Mouse (Mus musculus) fibroblast of lung, adult 2 months (primary cell): ENCODE data around the gene Foxc1.

Source experiments
- DNase-seq: peaks from one replicate; pipeline ENCODE4 v3.0.0-alpha.2; 2011; ENCODE audit warnings: low read depth

The Foxc1 gene

GRCm38 (mm10) chr13:31805831-31806427 lies 504 bp upstream of the Foxc1 start:
- DNase-seq, result no peak

GRCm38 (mm10) chr13:31806890-31807735 lies 680 bp downstream of the Foxc1 start:
- no peak for DNase-seq

GRCm38 (mm10) chr13:31807736-31808115 lies 1.3 kb downstream of the Foxc1 start:
- DNase-seq, result no peak

DNA sequence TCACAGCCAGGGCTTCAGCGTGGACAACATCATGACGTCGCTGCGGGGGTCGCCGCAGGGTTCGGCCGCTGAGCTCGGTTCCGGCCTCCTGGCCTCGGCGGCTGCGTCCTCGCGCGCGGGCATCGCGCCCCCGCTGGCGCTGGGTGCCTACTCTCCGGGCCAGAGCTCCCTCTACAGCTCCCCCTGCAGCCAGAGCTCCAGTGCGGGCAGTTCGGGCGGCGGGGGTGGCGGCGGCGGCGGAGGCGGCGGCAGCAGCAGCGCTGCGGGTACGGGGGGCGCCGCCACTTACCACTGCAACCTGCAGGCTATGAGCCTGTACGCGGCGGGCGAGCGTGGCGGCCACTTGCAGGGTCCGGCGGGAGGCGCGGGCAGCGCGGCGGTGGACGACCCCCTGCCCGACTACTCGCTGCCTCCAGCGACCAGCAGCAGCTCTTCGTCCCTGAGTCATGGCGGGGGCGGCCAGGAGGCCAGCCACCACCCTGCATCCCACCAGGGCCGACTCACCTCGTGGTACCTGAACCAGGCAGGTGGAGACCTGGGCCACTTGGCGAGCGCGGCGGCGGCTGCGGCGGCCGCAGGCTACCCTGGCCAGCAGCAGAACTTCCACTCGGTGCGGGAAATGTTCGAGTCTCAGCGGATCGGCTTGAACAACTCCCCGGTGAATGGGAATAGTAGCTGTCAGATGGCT lies 1.8 kb downstream of the Foxc1 start:
- no peak for DNase-seq

GRCm38 (mm10) chr13:31808804-31809420 lies 2.5 kb downstream of the Foxc1 start:
- no peak for DNase-seq

- no peak for DNase-seq
These were observed 3.3 kb downstream of the Foxc1 start for GRCm38 (mm10) chr13:31809701-31810100.

DNA sequence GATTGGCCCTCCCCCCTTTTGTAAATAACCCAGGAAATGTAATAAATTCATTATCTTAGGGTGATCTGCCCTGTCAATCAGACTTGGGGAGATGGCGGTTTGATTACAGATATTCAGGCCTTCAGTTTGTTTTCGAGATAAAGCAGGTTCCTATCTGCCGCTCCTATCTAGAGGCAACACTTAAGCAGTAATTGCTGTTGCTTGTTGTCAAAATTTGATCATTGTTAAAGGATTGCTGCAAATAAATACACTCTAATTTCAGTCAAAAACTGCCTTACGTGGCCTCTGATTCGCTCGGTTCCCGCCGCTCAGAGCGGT lies 3.9 kb downstream of the Foxc1 start:
- no peak for DNase-seq

GRCm38 (mm10) chr13:31810693-31811541 lies 4.5 kb downstream of the Foxc1 start:
- no peak for DNase-seq

DNA sequence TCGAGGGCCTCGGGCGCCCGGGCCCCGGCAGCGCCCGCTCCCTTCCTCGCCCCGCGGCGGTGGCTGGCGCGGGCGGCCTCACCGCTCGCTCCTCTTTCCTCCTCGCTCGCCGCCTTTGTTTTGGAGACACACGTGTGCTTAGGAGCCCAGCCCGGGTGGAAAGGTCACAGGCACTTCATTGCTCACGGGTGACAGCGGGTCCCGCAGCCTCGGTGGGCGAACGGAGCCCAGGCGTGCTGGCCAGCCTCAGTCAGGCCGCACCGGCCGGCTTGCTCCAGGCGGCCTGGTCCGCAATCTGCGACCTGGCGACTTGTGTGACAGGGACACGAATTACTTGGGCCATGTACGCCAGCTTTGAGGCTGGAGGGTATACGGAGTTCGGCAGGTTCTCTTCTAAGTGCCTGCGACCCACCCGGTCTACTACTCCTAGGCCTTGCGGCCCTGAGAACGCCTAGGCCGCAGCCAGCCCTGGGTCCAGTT lies 5.1 kb downstream of the Foxc1 start:
- DNase-seq, result no peak

DNA sequence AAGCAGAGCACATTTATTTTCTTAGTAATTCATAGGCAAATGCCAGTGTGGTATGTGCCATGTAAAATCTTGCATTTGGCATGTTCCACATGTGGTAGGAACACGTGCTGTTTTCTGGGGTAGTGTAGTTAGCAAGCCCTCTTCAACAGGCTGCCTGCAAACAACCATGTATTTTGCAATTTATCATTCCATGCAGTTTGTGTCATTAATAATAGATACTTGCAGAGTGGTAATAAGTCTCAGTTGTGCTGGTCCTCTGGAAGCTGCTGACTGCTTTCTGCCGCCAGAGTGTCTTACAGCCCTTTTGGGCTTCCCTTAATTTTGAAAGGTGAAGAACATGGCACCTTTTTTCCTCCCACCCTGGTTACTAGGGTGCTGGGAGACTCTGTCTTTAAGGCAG lies 6.3 kb downstream of the Foxc1 start:
- no peak for DNase-seq

DNA sequence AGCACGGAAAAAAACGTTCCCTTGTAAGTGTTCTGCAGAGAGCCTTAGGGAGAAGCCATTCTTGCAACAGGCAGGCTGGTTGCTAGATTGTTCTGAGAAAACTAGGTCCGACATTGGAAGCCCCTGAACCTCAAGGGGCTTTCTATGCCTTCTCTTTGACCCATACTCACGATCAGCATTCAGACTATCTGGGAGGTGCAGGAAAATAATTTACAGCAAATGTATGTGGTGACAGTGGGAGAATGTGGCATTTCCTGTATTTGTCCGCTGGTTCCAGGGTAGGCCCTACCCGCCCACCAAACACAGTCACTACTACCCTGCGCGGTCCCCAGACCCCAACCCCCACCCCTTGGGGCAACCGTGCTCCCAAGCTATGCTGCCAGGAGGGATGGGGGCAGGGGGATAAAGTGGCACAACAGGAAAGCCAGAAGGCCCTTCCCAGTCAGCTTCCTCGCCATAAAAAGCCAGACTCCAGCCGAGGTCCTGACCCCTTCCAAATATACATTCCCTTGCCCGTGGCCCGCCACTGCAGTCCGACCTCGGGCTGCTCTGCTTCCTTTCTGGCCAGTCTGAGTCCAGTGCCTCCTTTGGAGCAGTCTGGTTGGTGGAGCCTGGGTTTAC lies 9.1 kb downstream of the Foxc1 start:
- DNase-seq, result no peak

- no peak for DNase-seq
These were observed 11.9 kb downstream of the Foxc1 start for GRCm38 (mm10) chr13:31818337-31818736.

- no peak for DNase-seq
These were observed 13.4 kb downstream of the Foxc1 start for GRCm38 (mm10) chr13:31819664-31820405.

DNA sequence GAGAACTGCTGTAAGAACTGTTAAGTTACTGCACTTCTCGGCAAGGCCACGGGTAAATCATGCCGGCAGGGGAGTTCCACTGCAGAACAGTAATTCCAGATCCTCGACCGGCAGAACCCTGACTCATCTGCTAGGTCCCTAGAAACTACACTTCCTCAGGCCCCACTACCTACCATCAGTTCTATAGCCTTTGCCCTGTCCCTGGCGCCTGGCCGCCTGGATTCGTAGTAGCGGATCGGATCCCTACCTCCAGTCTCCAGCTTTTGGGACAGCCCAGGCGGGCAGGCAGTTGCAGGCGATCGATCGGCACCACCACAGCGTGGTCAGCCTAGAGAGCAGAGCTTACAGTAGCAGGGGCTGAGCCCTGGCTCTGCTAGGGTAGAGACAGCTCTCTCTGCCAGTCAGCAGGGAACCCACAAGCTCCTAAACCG lies 14.2 kb downstream of the Foxc1 start:
- no peak for DNase-seq

GRCm38 (mm10) chr13:31821050-31821449 lies 14.6 kb downstream of the Foxc1 start:
- DNase-seq, result no peak

DNA sequence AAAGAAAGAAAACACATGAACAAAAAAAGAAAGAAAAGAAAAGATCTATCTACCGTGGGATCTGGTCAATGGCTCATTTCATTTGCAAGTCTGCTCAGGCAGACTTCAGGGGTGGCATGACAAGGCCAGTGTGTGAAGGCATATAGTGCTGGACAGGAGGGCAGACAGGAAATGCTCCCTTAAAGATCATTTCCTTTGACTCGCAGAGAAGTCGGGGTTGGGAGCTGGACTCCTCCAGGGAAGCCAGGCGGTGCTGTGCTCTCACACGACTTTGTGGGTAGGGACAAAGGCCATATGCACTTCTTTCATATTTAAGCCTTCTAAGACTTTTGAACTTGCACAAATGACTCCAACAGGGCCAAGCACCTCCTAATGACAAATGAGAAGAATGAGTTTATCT lies 16.9 kb downstream of the Foxc1 start:
- no peak for DNase-seq

DNA sequence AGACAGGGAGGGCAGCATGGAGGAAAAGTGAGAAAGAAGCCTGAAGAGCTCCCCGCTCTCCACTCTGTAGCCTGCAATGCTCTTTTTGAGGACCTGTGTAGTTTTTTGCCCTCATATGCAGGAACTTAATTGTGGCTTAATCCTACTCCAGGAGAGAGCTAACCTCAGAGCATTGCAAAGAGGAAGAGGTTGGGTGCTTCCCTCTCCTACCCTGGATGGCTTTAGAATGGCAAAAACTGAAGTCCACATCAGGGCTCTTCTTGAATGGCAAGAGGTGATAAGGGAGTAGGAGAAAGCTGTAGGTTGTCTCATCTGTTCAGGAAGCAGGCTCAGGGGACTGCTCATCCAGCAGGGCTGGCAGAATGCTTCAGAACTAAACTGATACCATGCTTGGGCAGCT lies 18.7 kb downstream of the Foxc1 start:
- DNase-seq, result no peak

DNA sequence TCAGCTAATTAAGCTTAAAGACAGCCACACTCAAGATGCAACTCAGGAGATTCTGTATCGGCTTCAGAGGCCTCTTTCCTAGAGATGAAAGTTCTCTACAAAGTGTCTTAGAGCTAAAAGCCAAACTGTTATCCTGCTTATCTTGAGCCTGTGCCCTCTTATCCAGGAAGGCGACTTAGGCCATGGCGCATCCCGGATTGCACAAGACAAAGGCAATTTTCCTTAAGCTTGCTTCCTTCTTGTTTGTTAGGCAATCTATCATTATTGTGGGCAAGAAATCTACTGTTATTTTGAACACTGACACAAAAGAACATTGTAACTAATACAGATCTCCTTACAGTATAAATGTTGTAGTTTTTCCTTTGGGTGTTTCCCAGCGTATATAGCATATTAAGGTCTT lies 20.7 kb downstream of the Foxc1 start:
- no peak for DNase-seq

GRCm38 (mm10) chr13:31827820-31828332 lies 21.4 kb downstream of the Foxc1 start:
- no peak for DNase-seq

DNA sequence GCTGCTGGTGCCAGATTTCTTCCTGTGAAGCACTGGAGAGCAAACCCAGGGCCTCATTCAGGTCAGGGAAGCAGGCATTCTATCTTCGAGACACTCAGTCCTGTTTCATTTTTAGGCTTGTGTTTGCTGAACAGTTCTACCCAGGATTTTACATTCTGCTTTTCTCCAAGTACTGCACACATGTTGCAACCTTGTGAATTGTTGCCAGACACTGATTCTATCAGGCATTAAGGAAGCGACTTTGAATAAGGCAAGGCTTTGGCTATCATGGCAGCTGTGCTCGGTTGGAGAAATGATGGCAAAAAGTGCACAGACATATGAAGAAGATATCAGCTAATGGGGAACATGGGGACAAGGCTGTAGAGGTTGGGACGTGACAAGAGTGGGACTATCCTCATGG lies 22.0 kb downstream of the Foxc1 start:
- no peak for DNase-seq
